Mouse (Mus musculus) urinary bladder, adult 18-20 months (tissue): Measurements from ENCODE around the gene Plk1.

Source experiments
- DNase-seq, 2 experiments: peaks; one replicate each; pipeline ENCODE4 v3.0.0; 2022; ENCODE audit warnings: low spot score in 2 of 2, mixed read lengths in 2 of 2

Plk1 gene

GRCm38 (mm10) chr7:122158915-122159902 lies at the start of gene Plk1:
Gene Plk1 (plus strand): TSS chr7:122159439.
- peak; percentile 60 to 62 for DNase-seq

GRCm38 (mm10) chr7:122123518-122123917 lies 35.7 kb upstream of the Plk1 start:
- DNase-seq = no peak

DNA sequence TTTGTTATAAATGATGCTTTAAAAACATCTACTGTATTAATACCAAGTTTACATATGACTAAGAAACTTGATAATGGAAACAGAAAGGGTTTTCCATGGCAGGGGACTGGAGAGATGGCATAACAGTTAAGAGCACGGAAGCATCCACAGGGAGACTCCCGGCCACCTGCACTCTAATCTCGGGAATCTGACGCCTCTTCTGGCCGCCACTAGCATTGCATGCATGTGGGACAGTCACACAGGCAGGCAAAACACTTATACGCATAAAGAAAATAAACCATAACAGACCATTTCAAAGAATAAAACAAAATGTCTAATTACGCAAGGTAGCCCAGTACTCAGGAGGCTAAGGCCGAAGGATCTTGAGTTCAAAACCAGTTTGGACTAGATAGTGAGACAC lies 33.6 kb upstream of the Plk1 start:
- no peak for DNase-seq

GRCm38 (mm10) chr7:122126946-122127345 lies 32.3 kb upstream of the Plk1 start:
- no peak for DNase-seq

GRCm38 (mm10) chr7:122131834-122132233 lies 27.4 kb upstream of the Plk1 start:
- no peak for DNase-seq

- peak; percentile 97 to 100 for DNase-seq
Observed at GRCm38 (mm10) chr7:122132497-122133337, 26.5 kb upstream of the Plk1 start, which contains the start of the genes Palb2 and Dctn5. Gene Palb2 (minus strand): TSS chr7:122132985. Gene Dctn5 (plus strand): TSS chr7:122133041.

- DNase-seq = no peak
Observed at GRCm38 (mm10) chr7:122133338-122133625, 26.0 kb upstream of the Plk1 start.

DNA sequence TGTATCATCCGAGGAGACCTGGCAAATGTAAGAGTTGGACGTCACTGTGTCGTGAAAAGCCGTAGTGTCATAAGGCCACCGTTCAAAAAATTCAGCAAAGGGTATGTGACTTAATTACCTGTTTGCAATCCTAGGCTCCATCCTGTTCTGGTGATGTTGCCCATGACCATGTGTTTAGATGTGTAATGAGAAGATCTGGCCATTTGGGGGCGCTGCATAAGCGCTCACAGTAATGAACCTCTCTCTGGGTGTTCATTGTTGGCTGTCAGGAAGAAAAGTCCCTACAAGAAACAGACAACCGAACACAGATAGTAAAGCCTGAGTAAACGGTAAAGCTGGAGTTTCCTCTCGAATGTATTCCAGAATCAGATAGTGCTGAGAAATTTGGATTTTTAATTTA lies 24.2 kb upstream of the Plk1 start:
- no peak for DNase-seq

GRCm38 (mm10) chr7:122137071-122137470 lies 22.2 kb upstream of the Plk1 start:
- DNase-seq = no peak

DNA sequence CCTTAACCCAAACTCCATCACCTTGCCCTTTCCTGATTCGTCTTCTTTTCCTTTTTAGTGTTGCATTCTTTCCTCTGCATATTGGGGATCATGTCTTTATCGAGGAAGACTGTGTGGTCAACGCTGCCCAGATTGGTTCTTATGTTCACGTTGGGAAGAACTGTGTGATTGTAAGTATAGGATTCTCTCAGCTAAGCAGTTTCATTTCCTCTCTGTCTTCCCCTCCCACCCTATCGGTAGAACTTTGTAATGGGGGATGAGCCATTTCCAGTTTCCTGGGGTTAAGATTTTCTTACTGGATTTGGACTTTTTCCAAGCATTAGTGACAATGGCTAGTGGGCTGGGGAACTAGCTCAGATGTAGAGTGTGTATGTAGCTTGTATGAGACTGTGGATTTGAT lies 21.0 kb upstream of the Plk1 start:
- no peak for DNase-seq

DNA sequence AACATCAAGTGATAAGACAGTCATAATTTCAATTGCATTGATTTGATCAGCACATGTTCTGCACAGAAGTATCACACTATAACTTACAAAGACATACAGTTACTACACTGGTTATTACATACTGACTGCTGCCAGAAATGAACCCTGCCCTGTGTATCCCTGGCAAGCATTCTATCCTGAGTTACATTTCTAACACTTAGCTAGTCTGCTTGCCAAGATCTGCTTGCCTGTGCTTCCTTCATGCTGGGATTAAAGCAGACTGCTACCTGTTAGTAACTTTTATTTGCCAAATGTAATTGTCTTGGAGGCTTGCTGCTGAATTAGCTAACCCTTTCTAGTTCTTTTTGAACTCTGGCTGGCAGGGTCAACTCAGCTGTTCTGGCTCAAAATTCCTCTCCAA lies 18.2 kb upstream of the Plk1 start:
- DNase-seq = no peak

DNA sequence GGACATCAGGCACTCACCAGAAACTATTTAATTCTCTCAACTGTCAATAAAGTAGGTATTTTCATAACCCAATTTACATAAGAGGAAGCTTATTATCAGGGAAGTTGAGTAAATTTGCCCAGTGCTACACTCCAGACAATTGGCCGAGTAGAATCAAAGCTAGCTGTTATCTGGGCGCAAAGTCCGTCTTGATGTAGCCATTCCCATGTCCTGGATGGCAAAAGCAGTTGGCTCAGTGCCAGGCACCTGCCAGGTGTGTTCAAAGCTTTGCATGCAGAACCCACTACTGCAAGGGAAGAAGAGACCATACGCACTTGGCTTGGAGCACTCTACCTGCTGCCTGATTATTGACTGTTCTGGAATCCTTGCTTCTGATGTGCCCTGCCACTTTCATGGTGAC lies 6.8 kb upstream of the Plk1 start:
- DNase-seq = no peak

DNA sequence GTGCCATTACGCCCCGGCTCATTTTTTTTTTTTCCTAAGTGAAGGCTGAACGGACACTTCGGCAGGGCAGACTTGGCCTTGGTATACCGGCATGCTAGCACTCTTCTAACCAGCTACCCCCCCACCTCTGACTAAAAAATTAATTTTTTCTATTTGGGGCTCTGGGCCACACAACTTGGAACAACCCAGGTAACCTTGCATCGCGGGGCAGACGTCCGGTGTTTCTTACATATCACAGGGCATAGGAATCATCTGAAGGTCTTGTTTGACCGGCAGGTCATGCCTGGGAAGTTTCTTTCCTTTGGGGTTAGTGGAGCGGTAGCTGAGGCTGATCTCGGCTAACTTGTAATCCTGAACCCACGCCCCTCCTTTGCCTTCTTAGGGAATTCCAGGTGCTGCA lies 751 bp upstream of the Plk1 start:
- DNase-seq = no peak

- no peak for DNase-seq
Observed at GRCm38 (mm10) chr7:122160037-122160436, 798 bp downstream of the Plk1 start.

DNA sequence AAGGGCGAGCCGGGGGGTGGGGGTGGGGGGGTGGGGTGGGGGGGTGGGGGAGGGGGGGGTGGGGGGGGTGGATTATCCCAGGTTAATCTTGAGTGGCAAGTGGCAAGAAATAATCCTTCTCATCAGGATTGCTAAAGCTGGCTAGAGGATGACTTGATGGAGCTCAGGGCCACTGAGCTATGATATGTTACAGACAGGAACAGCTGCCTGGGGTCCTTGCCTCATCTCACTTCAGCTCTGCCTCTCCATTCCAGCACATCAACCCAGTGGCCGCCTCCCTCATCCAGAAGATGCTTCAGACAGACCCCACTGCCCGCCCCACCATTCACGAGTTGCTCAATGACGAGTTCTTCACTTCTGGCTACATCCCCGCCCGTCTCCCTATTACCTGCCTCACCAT lies 4.5 kb downstream of the Plk1 start:
- no peak for DNase-seq

GRCm38 (mm10) chr7:122167203-122167602 lies 8.0 kb downstream of the Plk1 start:
- DNase-seq = no peak

DNA sequence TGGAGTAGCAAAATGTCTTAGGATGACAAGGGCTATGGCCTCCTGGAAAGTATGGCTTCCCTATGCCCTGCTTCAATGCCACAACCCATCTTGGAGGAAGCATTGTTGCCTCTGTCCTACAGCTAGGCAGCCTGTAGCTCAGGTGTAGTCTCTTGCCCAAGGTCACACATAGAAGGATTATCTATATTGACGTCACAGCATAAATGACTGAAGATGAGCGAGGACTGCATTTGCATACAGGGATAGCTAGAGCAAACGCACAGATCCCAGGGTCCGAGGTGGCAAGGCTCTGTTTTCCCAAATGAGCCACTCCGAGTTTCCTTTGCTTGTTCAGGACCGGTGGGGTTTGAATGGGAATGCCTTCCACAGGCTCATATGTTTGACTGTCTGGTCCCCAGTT lies 11.5 kb downstream of the Plk1 start:
- no peak for DNase-seq

DNA sequence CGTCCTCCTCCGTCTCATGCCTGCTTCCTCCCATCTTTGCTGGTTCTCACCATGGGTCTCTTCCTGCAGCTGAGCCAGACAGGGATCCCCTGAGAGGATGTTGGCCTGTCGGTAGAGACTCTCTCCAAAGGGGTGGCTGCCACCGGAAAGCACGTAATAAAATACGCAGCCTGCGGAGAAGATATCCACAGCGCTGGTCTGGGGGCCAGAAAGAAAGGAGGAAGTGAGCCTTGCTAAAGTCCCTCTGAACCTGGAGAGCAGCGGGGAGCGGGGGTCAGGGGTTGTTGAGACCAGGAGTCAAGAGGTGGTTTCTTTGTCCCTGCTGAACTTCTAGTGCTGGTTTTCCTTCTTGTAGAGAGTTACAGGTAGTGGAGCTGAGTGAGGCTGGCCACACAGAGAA lies 12.4 kb downstream of the Plk1 start:
- no peak for DNase-seq

DNA sequence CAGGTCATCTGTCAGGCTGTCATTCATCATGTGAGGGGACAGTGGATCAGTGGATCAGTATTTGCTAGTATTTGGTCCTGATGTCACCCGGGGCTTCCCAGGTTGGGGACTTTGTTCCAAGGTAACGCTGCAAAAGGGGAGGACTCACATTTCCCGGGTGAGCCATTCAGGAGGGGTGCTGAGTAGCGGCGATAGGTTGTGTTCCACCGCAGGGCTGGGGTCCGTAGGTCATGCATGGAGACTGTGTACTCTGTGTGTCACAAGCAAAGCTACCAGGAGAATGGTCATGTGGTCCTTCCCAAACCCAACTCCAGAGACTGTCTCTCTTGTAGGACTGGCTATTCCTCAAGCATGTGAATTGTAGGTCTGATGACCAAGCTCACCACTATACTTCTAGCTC lies 21.5 kb downstream of the Plk1 start:
- DNase-seq = no peak

DNA sequence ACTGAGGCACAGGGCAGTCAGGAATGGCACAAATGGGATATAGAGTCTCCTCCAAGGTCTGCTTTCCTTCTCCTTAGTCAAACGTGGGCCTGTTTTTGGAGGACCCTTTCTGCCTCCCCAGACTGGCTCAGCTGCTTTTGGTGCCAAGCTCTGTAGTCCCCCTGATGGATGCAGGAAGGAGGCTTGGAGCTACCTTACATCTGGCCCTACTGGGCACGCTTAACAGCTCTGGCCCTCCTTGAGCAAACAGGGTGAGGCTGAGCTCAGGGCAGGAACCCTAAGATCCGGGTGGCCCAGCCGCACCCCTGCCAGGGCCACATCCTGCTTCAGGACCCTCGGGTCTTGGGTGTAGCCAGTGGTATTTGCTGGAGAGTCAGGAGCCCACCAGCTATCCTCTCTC lies 25.3 kb downstream of the Plk1 start:
- no peak for DNase-seq

DNA sequence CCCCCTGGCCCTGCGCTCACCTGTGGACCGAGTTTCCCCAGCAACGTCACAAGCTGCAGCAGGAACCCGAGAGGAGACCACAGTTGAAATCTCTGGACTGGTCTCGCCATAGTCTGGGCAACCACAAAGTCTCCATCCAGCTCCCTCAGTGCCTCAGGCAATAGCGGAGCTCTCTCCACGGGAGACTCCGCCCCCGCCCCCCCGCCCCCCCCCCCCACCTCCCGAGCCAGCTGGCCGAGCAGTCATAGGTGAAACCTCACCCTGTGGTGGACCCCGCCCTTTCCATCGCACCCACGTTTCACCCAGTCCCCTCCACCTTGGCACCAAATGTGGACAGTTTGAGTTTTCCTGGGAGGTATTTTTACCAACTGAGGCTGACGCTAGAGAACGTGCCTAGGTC lies 26.8 kb downstream of the Plk1 start, which contains the start of gene Ern2:
Ern2 (minus strand) TSS at position 165 of the 400 bp plus-strand sequence.
- DNase-seq = no peak

DNA sequence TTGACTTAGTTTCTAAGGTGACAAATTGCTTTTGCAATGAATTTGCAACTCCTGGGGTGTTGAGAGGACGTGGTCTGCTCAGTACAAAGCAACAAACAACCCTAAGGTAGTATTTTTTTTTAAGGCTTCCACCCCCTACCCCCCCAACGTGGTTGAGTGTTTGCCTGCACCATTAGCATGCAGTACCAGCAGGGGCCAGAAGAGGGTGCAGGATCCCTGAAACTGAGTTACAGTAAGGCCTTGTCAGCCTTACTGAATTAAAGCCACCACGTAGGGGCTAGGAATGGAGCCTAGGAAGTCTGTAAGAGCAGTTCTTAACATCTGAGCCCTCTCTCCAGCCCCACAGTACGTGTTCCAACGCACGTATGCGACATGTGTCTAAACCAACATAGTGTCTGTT lies 30.2 kb downstream of the Plk1 start:
- DNase-seq = no peak

DNA sequence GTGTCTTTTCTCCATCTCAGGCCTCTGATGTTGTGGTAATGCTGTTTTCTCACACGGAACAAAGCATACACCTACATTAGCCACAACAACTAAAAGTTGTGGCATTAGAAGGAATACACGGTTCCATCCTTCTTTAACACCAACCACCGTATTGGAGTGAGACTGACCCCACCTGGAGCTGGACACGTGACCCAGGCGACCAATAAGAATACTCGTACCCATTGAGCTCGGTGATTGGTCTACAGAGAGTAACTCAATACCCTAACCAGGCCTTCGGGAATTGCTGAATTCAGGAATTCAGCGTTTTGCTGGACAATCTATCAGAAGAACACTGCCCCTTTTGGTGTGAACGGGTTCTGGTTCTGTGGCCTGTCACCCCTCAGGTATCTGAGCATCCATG lies 31.9 kb downstream of the Plk1 start:
- DNase-seq = no peak
